Mouse (Mus musculus) urinary bladder, postnatal 4 days (tissue): ENCODE results near the gene Ift20.
A peak's percentile ranks its signal among the peaks of the same experiment; 100 is the strongest.
"Not testable (repeated sequence)": the region's sequence is repeated elsewhere in the genome, so short reads cannot be mapped to it uniquely, and the experiment has no call there.

Source experiments
- DNase-seq, 2 experiments: peaks; one replicate each; pipeline ENCODE4 v3.0.0; 2021 to 2022; ENCODE audit warnings: low spot score in 2 of 2

Ift20 gene

DNA sequence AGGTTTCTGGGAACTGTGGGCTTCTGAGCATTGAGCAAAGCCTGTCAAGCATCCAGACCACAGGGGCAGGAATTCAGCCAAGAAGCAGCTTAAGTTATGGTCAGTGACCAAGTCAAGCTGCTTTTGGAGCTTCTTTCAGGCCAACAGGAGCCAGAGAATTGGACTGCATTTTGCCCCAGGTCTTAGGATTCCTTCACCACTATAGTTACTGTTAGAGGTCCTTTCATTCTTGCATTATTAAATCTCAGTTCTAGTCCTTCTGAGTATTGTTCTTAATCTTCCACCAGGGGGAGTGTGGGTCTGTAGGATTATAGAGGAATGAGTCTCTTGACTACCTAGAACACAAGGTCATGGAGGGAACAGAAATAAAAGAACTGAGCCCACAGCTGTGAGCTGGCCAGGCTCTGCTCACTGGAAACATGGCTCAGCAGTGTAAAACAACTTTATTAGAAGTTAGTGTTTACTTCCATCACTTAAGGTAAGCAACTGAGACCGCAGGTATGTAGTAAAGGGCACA, 13.6 kb upstream of the Ift20 start:
- no peak for DNase-seq

DNA sequence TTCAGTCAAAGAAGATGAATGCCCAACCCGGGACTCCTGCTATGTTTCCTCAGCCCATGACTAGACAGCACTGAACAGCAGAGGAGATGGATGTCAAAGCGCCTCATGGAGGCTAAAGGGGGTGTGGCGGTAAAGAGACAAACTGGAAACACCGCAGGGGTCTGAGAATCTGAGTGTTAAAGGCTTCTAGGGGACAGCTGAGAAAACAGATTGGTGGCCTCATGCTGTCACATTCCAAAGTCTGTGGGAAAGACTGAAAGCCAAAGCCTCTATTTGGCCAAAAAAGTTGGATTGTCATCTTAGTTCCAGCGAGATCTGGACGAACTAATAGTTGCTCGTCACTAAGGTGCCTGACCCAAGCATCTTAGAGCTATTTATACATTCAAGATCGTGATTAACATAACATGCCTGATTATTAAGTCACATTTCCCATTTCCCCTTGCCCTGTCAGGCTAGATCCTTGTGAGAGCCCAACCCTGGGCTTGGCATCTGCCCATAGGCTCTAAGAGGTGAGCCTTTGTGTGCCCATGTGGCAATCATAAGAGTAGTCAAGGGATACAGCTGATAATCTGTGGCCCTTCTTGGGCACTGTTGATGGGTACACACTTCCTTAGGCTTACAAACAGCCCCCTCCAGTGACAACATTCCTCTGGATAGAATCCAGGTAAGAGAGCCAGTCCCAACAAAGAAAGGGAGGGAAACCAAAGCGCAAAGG, 12.8 kb upstream of the Ift20 start:
- no peak for DNase-seq

DNA sequence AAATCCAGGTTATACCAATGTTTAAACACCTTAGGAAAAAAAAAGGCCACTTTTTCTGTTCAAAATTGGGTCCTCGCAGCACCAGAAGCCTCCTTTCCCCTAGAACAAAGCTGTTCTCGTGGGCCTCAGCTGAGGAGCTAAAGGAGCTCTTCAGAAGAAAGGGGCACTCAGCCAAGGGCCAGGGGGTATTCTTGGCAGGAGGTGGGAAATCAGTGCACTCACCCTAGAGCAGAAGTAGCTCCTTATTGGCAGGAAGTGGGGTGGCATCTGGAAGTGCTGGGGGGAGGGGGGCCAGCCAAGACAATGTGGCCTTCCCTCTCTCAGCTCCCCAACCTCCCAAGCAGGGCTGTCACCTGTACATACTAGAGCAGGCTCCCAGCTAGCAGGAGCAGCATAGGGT, 11.3 kb upstream of the Ift20 start:
- DNase-seq: no peak

DNA sequence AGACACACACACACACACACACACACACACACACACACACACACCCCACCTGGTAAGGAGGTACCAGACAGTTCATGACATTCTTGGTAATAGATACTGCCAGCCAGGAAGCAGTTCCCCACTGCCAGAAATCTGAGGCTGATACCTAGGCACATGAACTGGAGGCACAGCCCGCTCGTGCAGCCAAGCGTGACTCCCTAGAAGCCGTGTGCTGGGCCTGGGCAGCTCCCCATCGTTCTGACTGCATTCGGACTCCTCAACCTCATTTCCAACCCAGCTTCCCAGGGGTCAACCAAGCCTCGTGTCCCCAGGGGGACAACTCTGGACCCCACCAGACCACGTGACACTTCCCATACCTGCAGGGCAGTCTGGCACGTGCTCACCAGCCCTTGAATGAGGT, 7.4 kb upstream of the Ift20 start:
- no peak for DNase-seq

DNA sequence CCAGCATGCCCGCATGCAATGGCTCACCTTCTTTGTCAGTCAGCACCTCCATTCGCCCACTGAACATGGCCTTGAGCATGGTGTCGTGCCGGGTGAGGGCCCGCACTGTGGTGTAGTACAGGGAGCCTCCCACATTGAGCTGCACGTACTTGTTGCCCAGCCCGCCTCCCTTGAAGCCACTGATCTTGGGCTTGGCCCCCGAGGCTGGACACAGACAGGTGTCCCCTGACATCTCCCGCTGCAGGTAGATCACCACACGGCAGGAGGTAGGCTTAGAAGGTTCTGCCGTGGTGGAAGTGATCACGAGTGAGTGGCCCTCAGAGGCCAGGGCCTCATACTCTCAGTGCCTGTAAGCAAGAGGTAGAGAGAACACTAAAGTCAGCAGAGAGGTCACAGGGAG, 6.2 kb upstream of the Ift20 start:
- no peak for DNase-seq

DNA sequence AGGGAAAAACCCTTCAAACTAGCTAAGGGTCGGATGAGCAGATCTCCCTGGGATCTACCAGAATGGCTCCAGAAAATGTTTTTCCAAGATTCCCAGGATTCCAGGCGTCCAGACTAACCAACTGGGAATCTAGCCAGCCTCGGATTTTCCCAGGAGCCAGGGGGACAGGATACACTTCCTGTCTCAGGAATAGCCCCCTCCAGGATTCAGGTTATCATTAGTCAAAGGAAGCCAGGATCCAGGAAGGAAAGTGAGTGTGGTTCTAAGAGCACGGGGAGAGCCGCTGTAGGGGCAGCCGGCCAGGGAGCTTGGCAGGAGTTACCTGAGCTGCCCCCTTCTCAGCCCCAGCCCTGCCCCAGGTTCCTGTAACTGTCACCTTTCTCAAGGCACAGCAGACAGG, 5.1 kb upstream of the Ift20 start:
- DNase-seq: no peak

DNA sequence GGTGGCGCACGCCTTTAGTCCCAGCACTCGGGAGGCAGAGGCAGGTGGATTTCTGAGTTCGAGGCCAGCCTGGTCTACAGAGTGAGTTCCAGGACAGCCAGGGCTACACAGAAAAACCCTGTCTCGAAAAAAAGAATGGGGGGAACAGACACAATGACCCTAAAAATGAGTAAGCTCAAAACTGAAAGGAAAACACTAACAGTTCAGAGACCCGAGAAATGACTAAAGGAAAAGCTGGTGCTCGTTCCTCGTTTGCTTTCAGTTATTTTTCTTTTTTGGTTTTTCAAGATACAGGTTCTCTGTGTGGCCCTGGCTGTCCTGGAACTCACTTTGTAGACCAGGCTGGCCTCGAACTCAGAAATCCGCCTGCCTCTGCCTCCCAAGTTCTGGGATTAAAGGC, 4.6 kb upstream of the Ift20 start:
- DNase-seq: not testable (repeated sequence)

DNA sequence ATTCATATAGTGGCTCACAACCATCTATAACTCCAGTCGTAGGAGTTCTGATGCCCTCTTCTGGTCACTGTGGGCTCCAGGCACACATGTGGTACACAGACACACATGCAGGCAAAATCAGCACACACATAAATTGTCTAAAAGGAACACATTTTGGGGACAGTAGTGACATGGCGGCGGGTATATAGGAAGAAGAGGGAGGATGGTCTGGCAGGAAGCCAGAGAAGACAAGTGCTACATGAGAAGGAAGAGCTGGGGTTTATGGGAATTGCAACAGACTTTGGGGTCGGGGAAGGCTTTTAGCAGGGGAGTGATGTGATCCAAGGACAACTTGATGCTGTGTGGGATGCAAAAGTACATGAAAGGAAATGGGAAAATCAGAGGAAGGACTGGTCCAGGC, 1.6 kb upstream of the Ift20 start:
- no peak for DNase-seq

DNA sequence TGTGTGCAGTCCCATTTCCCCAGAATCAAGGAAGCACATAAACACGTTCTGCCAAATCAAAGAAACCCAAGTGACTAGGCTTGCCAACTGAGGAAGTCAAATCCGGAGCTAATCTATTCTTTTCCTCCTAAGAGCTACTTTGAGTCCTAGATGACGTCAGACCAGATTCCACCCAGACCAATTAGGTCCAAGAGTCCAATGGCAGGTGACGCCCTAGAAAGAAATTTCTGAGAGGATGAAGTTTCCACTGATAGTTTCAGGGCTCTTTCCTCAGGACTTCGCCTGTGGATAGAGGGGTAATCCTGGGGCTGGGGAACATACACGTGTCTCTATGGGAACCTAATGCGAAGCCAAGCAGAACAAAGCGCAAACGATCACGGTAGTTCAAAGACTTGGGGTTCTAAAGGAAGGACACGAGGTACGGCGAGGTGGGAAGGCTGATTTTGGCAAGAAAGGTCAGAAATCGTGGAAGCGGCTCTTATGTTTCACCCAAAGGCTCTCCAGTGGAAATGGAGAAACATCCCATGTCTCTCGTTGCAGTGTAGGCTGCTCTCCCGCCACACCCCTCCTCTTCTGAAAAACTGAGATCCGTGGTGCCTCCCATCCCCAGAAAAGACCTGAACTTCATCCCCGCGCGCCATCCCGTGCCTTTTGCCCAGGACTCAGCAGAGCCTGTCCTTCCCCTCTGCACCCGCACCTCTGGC, 633 bp upstream of the Ift20 start:
- no peak for DNase-seq

DNA sequence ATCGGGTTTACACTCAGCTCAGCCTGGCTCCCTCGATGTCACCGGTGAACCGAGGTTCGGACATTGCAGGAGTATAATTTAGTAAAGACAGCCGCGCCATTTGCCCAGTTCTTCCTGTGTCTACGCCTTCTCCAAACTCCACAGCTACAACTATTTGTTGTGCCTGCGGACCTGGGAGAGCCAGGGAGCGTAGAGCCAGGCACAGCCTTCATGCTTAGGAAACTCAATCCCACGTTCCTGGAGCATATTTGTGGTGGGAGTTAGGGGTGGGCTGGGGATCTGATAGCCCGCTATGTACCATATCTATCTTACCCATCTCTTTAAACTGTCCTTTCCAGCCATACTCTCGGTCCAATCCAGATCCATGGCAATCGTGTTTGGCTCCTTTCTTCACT, 526 bp downstream of the Ift20 start:
- no peak for DNase-seq

DNA sequence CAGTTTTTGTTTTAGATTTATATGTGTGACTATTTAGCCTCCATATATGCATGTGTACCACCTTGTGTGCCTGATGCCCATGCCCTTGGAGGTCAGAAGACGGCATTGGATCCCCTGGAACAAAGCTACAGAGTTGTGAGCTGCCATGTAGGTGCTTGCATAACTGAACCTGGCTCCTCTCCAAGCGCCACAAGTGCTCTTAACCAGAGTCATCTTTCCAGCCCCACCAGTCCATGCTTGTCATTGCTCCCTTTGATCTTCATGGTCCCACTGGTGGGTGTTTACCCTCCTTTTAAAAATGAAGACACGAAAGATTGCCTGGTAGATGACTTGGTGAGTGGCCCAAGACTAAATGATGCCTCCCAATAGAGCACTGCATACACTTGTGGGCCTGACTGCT, 4.2 kb downstream of the Ift20 start:
- DNase-seq: no peak

DNA sequence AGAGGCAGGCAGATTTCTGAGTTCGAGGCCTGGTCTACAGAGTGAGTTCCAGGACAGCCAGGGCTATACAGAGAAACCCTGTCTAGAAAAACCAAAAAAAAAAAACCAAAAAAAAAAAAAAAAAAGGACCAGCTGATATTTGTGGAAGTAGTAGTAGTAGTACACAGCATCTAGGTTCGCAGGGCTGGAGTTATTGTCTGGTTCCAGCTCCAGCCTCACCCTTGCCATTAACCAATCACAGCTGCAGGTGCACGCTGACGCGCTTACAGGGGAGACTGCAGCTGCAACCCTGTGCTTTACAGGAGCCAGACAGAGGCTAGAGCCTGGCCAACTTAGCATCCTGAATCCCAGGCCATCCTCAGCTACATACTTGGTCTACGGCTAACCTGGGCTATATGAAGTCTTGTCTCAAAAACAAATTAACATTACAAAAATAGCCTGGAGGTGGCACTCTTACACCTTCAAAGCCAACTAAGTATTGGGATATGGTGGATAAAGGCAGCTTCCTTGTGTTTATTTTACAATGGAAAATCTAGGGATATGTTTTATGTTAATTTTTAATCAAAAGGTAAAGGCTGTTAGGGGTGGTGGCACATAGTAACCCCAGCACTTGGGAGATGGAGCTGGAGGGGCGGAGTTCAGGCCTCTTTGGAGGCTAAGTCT, 8.4 kb downstream of the Ift20 start:
- no peak for DNase-seq

DNA sequence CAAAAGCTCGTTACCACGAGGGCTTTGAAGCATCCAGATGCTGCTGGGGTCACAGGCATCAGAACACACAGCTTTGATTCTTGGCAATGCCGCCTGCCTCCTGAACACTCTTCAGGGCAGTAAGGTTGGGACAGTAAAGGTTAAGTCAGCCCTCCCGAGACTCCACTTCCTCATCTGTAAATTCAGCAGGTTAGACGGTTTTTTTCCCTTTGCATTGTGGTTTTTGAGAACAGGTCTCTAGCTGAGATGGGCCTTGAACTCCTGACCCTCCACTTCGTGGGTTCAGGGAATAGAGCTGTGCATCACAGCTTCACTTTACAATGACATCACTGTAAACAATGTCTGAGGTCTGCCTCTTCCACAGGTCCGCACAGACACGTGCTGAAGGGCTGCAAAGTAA, 9.0 kb downstream of the Ift20 start:
- no peak for DNase-seq

DNA sequence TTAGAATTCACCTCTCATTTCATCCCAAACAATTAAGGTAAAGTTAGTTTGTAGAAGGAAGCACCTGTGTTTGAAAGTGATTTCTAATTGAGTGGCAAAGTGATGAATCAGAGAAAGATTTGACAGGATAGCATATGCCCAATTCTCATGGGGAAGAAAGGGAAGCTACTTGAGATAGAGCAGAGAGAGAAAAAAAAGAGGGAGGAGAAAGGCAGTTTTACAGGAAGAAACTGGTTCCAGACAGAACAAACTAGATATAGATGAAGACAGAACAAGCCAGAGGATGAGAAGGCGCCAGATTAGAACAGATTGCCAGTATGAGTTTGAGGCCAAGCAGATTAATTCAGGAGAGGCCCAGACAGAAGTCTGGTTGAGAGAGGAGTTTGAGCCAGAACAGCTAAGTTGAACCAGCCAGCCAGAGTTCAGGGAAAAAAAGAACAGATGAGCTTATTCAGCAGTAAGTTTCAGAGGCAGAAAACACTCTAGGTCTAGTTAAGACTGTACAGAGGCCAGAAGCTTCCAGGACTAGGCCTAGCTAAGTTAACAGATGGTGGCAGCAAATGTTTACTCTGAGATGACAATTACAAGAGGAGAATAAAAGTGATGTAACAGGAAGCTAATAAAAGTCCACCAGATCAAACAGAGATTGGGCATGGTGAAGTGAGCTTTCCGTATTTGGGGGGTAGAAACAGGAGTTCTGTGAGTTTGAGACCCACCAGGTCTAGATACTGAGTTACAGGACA, 11.7 kb downstream of the Ift20 start:
- DNase-seq: no peak

DNA sequence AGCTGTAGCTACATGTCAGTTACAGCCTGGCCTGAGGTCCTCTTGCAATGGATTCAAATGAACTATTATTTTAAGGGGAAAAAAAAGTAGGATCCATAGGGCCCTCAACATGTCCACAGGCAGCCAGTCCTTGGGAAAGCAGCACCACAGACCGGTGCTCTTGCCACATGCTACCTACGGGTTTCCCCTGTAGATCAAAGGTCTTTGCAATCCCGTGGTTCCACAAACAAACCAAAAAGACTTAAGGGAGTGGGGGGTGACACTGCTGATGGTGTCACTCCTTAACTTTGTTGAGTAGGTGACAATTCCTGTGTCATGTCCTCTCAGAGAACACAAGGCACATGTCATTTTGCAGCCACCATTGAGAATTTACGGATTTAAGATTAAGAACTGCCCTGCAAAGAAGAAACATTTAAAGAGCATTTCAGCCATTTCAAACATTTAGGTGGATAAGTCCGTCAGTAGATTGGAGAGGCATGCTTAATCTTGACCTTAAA, 13.4 kb downstream of the Ift20 start:
- DNase-seq: no peak

DNA sequence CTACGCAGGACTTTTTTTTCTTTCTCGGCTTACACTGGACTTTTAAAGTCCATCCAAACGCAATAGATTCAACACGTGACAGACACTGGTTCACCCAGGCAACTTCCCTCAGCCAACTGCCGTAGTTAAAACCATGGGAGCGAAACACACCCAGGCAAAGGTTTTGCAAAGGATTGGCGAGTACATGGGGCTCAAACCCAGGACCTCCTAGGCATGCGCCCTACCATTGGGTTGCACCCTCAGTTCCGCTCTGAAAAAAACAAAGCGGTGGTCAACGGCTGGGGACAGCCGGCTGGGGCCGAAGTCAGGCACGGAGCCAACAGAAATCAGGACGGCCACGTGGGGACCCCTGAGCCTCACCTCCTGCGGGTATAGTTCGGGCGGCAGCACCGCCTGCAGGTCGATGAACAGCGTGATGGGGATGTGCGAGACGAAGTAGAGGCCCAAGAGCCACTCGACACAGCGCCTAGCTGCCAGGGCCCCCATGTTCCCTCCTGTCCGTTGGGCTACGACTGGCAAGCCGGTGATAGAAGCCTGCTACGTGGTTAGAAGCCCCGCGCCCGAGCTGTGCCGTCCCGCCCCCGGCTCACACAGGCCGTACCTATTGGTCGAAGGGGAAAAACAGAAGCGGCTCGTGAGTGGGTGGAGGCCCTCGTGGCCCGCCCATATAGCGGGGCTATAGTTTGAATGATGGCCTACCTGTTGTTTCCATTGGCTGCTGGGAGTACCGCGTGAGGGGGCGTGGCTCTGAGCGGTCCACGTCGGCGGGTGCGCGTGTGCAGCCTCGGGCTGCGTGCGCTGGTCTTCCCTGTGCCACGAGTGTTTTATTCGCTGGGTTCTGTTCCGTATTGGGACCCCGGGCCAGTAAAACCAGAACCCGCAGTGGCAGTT, 14.3 kb downstream of the Ift20 start, which contains the start of gene Tmem97:
Gene Tmem97, minus strand, starts transcription at position 610 of the 891 bp plus-strand sequence.
- peak; percentile 93 to 95 for DNase-seq

DNA sequence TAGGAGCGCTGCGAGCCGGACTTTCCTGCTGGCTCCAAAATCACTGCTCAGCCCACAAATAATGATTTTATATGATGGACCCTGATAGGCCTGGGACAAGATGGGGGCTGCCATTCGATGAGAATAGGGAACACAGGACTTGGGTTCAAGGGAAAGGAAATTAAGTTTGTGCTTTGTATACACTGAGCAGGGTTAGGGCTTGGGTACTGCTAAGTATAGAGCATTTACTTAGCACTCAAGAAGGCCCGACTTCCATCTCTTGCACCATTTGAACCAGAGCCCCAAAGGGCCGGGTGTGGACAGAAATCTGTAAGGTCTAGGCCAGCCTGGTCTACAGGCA, 14.9 kb downstream of the Ift20 start:
- no peak for DNase-seq

DNA sequence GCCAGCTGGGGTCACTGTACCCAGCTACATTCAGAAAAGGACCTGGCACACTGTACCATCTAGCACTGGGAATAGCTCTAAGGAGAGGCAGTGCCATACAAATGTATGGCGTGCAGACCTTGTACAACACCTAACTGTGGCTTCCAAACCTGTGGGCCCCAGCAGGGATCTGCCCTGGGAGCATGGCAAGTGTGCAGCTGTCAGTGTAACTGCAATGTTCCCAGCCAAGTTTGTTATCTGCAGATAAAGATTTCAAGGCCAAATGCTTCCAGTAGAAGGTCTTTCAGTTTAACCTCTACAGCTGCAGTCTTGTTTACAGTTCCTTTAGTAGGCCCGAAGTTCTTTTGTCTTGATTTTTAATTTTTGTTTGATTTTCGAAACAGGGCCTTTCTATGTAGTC, 19.5 kb downstream of the Ift20 start:
- DNase-seq: no peak

DNA sequence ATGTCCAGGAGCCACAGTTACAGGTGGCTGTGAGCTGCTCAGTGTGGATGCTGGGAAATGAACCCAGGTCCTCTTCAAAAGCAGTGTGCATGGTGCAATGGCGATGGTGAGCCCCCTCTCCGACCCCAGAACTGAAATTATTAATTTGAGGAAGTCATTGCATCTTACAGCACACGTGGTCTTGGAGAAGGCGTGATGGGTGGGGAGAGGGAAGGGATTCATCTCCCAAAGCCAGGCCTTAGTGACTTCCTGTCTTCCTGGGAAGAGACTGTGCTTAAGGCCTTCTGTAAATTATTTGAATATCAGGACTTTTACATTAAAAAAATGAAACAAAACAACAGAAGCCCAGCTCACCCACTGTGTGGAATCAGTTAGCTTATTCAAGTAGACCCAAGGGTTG, 19.9 kb downstream of the Ift20 start:
- no peak for DNase-seq

DNA sequence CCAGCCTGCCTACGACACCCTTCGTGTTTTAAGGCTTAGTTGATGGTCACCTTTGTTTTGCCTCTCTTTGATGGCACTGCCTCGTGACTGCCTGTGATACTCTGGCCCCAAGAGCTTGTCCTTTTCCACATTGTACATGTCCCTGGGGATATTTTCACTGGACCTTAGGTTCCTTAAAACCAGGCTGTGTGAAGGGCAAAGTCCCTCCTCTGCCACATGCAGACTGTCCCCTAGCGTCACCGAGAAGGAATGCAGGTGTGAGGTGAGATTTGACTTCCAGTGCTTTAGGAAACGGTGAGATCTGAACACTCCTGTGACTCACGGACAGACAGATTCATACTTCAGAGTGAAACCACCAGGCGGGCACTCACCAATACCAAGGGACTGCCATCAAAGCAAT, 21.1 kb downstream of the Ift20 start:
- no peak for DNase-seq

DNA sequence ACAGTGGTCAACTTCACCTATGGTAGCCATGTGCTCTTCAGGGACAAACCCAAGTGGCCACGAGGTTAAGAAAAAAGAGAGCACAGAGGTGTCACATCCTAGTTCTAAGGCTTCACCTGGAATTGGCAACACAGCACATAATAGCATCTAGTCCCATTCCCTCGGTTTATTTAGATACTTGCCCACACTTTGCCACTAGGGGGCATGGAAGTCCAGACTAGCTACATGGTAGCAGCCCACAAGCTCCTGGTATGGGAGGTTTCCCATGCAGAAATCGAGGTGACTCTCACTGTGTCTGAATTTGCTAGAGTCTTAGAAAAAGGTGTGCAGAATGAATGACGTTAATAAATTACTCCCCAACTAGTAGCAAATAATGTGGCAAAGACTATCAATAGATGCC, 24.3 kb downstream of the Ift20 start:
- peak; percentile 42 to 71 for DNase-seq
